14 mouse cellular contexts compared by ENCODE assay signal in genomic region chr8:109361575-109362361, GRCm38 (mm10).
DNase-seq lines count a peak whose midpoint lies in the region; ATAC-seq and TF ChIP-seq lines count a peak whose summit lies in the region.
"Had no signal": no experiment of that assay in that cellular context is flagged by ENCODE, and none has a peak within 500 bp of the region (broad histone marks: within the 10 kb centered on the region; RNA-seq: fewer than 3 reads in every experiment).

No protein-coding gene starts in this region.

- no peak for TF ChIP-seq CTCF in layer of hippocampus, adult 2 months (conservative IDR thresholded peaks at IDR 0.05)
- TF ChIP-seq CTCF in intestine, postnatal 0 days (IDR thresholded peaks at IDR 0.05; ENCODE audit: low read depth): no peak

- H3K27ac ChIP-seq in layer of hippocampus, adult 2 months: peak overlapping the region; percentile 69
- H3K27ac ChIP-seq in hindbrain, embryonic 11.5 days (ENCODE audit: low read depth, low read length): peak overlapping the region; percentile 93
- H3K27ac ChIP-seq in intestine, postnatal 0 days (ENCODE audit: low read depth, low read length): peak overlapping the region; percentile 85
- peak overlapping the region; percentile 97 for H3K27ac ChIP-seq in neural tube, embryonic 13.5 days (replicated peaks)
- H3K27ac ChIP-seq: embryonic facial prominence, embryonic 13.5 days; limb, embryonic 13.5 days; stomach, postnatal 0 days had no signal

- 89% methylated on average over 7 of the region's 7 CpGs for WGBS in hindbrain, embryonic 11.5 days
- WGBS in intestine, postnatal 0 days: 47% methylated on average over 7 of the region's 7 CpGs
- WGBS in neural tube, embryonic 13.5 days: 56% methylated on average over 7 of the region's 7 CpGs

- ATAC-seq in hindbrain, embryonic 11.5 days (ENCODE audit: low FRiP score): no peak
- peak; percentile 86 for ATAC-seq in intestine, postnatal 0 days
- no peak for ATAC-seq in neural tube, embryonic 13.5 days (ENCODE audit: low read depth)

- H3K4me2 ChIP-seq in hindbrain, embryonic 11.5 days (replicated peaks; ENCODE audit: low read depth, low read length): no peak overlapping the region
- peak overlapping the region; percentile 27 for H3K4me2 ChIP-seq in intestine, postnatal 0 days (replicated peaks; ENCODE audit: low read depth)
- peak overlapping the region; percentile 55; the same call in 1 of the 2 replicates for H3K4me2 ChIP-seq in neural tube, embryonic 13.5 days

- H3K4me3 ChIP-seq in layer of hippocampus, adult 2 months: no peak overlapping the region
- no peak overlapping the region for H3K4me3 ChIP-seq in hindbrain, embryonic 11.5 days (ENCODE audit: low read depth, low read length)
- no peak overlapping the region for H3K4me3 ChIP-seq in intestine, postnatal 0 days (ENCODE audit: low read depth, low read length)
- no peak overlapping the region for H3K4me3 ChIP-seq in neural tube, embryonic 13.5 days
- H3K4me3 ChIP-seq: myocyte had no signal

- DNase-seq in layer of hippocampus, adult 2 months (ENCODE audit: low spot score in 2 of 2): no peak
- no peak for DNase-seq in layer of hippocampus, postnatal 36 days
- DNase-seq in hindbrain, embryonic 11.5 days (ENCODE audit: low spot score): no peak
- no peak for DNase-seq in adrenal gland, adult 2 months
- no peak for DNase-seq in kidney, postnatal 10 days
- DNase-seq in MN1 (ENCODE audit: low spot score): no peak
- DNase-seq: kidney, postnatal 14 days; lung, adult 18-20 months had no signal

- H3K27me3 ChIP-seq in hindbrain, embryonic 11.5 days (ENCODE audit: control insufficient read depth, insufficient read depth, low read length): no peaks in the 10 kb centered on the region
- no peaks in the 10 kb centered on the region for H3K27me3 ChIP-seq in intestine, postnatal 0 days (replicated peaks; ENCODE audit: control insufficient read depth, insufficient read depth, low read length)
- no peaks in the 10 kb centered on the region for H3K27me3 ChIP-seq in neural tube, embryonic 13.5 days

- no peak overlapping the region for H3K9ac ChIP-seq in hindbrain, embryonic 11.5 days (ENCODE audit: low read depth, low read length)
- no peak overlapping the region for H3K9ac ChIP-seq in intestine, postnatal 0 days (ENCODE audit: low read depth, low read length)
- H3K9ac ChIP-seq in neural tube, embryonic 13.5 days: no peak overlapping the region

- H3K9me3 ChIP-seq in hindbrain, embryonic 11.5 days (ENCODE audit: control insufficient read depth, low read length): no peaks in the 10 kb centered on the region
- no peaks in the 10 kb centered on the region for H3K9me3 ChIP-seq in intestine, postnatal 0 days (ENCODE audit: control insufficient read depth)
- no peaks in the 10 kb centered on the region for H3K9me3 ChIP-seq in neural tube, embryonic 13.5 days
- H3K9me3 ChIP-seq: embryonic facial prominence, embryonic 13.5 days; limb, embryonic 13.5 days had no signal

- no peaks in the 10 kb centered on the region for H3K4me1 ChIP-seq in hindbrain, embryonic 11.5 days (replicated peaks; ENCODE audit: control insufficient read depth, insufficient read depth, low read length)
- 0 out of 2 replicates have a peak, but pooled peaks cover 4% of the 10 kb centered on the region for H3K4me1 ChIP-seq in intestine, postnatal 0 days (replicated peaks; ENCODE audit: control insufficient read depth, insufficient read depth, low read length)
- peaks cover 47% of the 10 kb centered on the region for H3K4me1 ChIP-seq in neural tube, embryonic 13.5 days (replicated peaks)

- no peaks in the 10 kb centered on the region for H3K36me3 ChIP-seq in hindbrain, embryonic 11.5 days (ENCODE audit: control insufficient read depth, insufficient read depth, low read length)
- H3K36me3 ChIP-seq in intestine, postnatal 0 days (ENCODE audit: control insufficient read depth, insufficient read depth): no peaks in the 10 kb centered on the region
- no peaks in the 10 kb centered on the region for H3K36me3 ChIP-seq in neural tube, embryonic 13.5 days
- H3K36me3 ChIP-seq: embryonic facial prominence, embryonic 13.5 days; limb, embryonic 13.5 days had no signal
